Mouse (Mus musculus): ENCODE measurements around the gene Jazf1. TPM values are rescaled to one million over a fixed set of nuclear protein-coding genes. Genes with fewer than 3 reads are reported as not detected.

Jazf1 gene
- polyA plus RNA-seq, 1 experiment from 2014 or later: 15.6 TPM

- no peak for ATAC-seq (ENCODE audit: insufficient number of reproducible peaks, insufficient read depth, low FRiP score, low read depth)
- H3K9me3 ChIP-seq (ENCODE audit: control insufficient read depth, low read length): no peaks in the 10 kb centered on the region
- no peaks in the 10 kb centered on the region for H3K36me3 ChIP-seq (ENCODE audit: control insufficient read depth, insufficient read depth, low read length)
- no peaks in the 10 kb centered on the region for H3K27me3 ChIP-seq (ENCODE audit: control insufficient read depth, insufficient read depth, low read length)
- 92% methylated on average over 2 of the region's 2 CpGs for WGBS
- H3K4me1 ChIP-seq (ENCODE audit: control insufficient read depth in 2 of 2, insufficient read depth in 2 of 2, low read length in 2 of 2): peaks cover 3 to 13% of the 10 kb centered on the region in 2 experiments
- H3K27ac ChIP-seq (replicated peaks in 1 of 2; ENCODE audit: control insufficient read depth in 1 of 2, insufficient read depth in 1 of 2, low read depth in 2 of 2, low read length in 2 of 2): no peak overlapping the region
- H3K4me3 ChIP-seq (ENCODE audit: control insufficient read depth in 1 of 2, insufficient read depth in 1 of 2, low read depth in 1 of 2, low read length in 2 of 2): no peak overlapping the region
- no peak overlapping the region for H3K9ac ChIP-seq (ENCODE audit: low read length)
- no peak overlapping the region for H3K4me2 ChIP-seq (ENCODE audit: low read length)
Measured at GRCm38 (mm10) chr6:52846314-52846713, 222.1 kb downstream of the Jazf1 start.

- Histone ChIP-seq H3K36me3 (ENCODE audit: control insufficient read depth, insufficient read depth, low read length) (no peaks in the 10 kb centered on the region), H3K27ac (replicated peaks in 1 of 2; ENCODE audit: control insufficient read depth in 1 of 2, insufficient read depth in 1 of 2, low read depth in 2 of 2, low read length in 2 of 2) (no peak overlapping the region), H3K9me3 (ENCODE audit: control insufficient read depth, low read length) (no peaks in the 10 kb centered on the region), H3K4me1 (ENCODE audit: control insufficient read depth in 2 of 2, insufficient read depth in 2 of 2, low read length in 2 of 2) (peaks cover 10 to 17% of the 10 kb centered on the region in 2 experiments), H3K9ac (ENCODE audit: low read length) (no peak overlapping the region), H3K27me3 (ENCODE audit: control insufficient read depth, insufficient read depth, low read length) (no peaks in the 10 kb centered on the region), H3K4me3 (ENCODE audit: control insufficient read depth in 1 of 2, insufficient read depth in 1 of 2, low read depth in 1 of 2, low read length in 2 of 2) (no peak overlapping the region), H3K4me2 (ENCODE audit: low read length) (no peak overlapping the region)
- WGBS: 83% methylated on average over 3 of the region's 3 CpGs
- ATAC-seq (ENCODE audit: insufficient number of reproducible peaks, insufficient read depth, low FRiP score, low read depth): no peak
Measured at GRCm38 (mm10) chr6:52844741-52845140, 223.7 kb downstream of the Jazf1 start.

- H3K9ac ChIP-seq (ENCODE audit: low read length): no peak overlapping the region
- H3K36me3 ChIP-seq (ENCODE audit: control insufficient read depth, insufficient read depth, low read length): no peaks in the 10 kb centered on the region
- no peak overlapping the region for H3K4me2 ChIP-seq (ENCODE audit: low read length)
- H3K27ac ChIP-seq (replicated peaks in 1 of 2; ENCODE audit: control insufficient read depth in 1 of 2, insufficient read depth in 1 of 2, low read depth in 2 of 2, low read length in 2 of 2): no peak overlapping the region
- no peak overlapping the region for H3K4me3 ChIP-seq (ENCODE audit: control insufficient read depth in 1 of 2, insufficient read depth in 1 of 2, low read depth in 1 of 2, low read length in 2 of 2)
- H3K27me3 ChIP-seq (ENCODE audit: control insufficient read depth, insufficient read depth, low read length): no peaks in the 10 kb centered on the region
- 43% methylated on average over 4 of the region's 4 CpGs for WGBS
- no peaks in the 10 kb centered on the region for H3K9me3 ChIP-seq (ENCODE audit: control insufficient read depth, low read length)
- no peak for ATAC-seq (ENCODE audit: insufficient number of reproducible peaks, insufficient read depth, low FRiP score, low read depth)
- H3K4me1 ChIP-seq (ENCODE audit: control insufficient read depth in 2 of 2, insufficient read depth in 2 of 2, low read length in 2 of 2): peaks cover 12 to 20% of the 10 kb centered on the region in 2 experiments
Measured at GRCm38 (mm10) chr6:52843027-52843426, 225.4 kb downstream of the Jazf1 start.

GRCm38 (mm10) chr6:52842598-52842997, 225.8 kb downstream of the Jazf1 start:
- Histone ChIP-seq H3K36me3 (ENCODE audit: control insufficient read depth, insufficient read depth, low read length) (no peaks in the 10 kb centered on the region), H3K9me3 (ENCODE audit: control insufficient read depth, low read length) (no peaks in the 10 kb centered on the region), H3K4me1 (ENCODE audit: control insufficient read depth in 2 of 2, insufficient read depth in 2 of 2, low read length in 2 of 2) (peaks cover 12 to 20% of the 10 kb centered on the region in 2 experiments), H3K27me3 (ENCODE audit: control insufficient read depth, insufficient read depth, low read length) (no peaks in the 10 kb centered on the region), H3K4me2 (ENCODE audit: low read length) (no peak overlapping the region), H3K4me3 (ENCODE audit: control insufficient read depth in 1 of 2, insufficient read depth in 1 of 2, low read depth in 1 of 2, low read length in 2 of 2) (no peak overlapping the region), H3K9ac (ENCODE audit: low read length) (no peak overlapping the region), H3K27ac (replicated peaks in 1 of 2; ENCODE audit: control insufficient read depth in 1 of 2, insufficient read depth in 1 of 2, low read depth in 2 of 2, low read length in 2 of 2) (no peak overlapping the region)
- WGBS: 83% methylated on average over 6 of the region's 6 CpGs
- no peak for ATAC-seq (ENCODE audit: insufficient number of reproducible peaks, insufficient read depth, low FRiP score, low read depth)

GRCm38 (mm10) chr6:52841611-52842010, 226.8 kb downstream of the Jazf1 start:
- Histone ChIP-seq H3K27ac (replicated peaks in 1 of 2; ENCODE audit: control insufficient read depth in 1 of 2, insufficient read depth in 1 of 2, low read depth in 2 of 2, low read length in 2 of 2) (no peak overlapping the region), H3K9ac (ENCODE audit: low read length) (no peak overlapping the region), H3K4me2 (ENCODE audit: low read length) (peak overlapping the region; percentile 16; the same call in 1 of the 2 replicates), H3K27me3 (ENCODE audit: control insufficient read depth, insufficient read depth, low read length) (no peaks in the 10 kb centered on the region), H3K9me3 (ENCODE audit: control insufficient read depth, low read length) (no peaks in the 10 kb centered on the region), H3K4me3 (ENCODE audit: control insufficient read depth in 1 of 2, insufficient read depth in 1 of 2, low read depth in 1 of 2, low read length in 2 of 2) (no peak overlapping the region), H3K4me1 (ENCODE audit: control insufficient read depth in 2 of 2, insufficient read depth in 2 of 2, low read length in 2 of 2) (peaks cover 12 to 20% of the 10 kb centered on the region in 2 experiments), H3K36me3 (ENCODE audit: control insufficient read depth, insufficient read depth, low read length) (no peaks in the 10 kb centered on the region)
- WGBS: 75% methylated on average over 2 of the region's 2 CpGs
- ATAC-seq (ENCODE audit: insufficient number of reproducible peaks, insufficient read depth, low FRiP score, low read depth): no peak

GRCm38 (mm10) chr6:52840589-52841044, 227.8 kb downstream of the Jazf1 start:
- no peaks in the 10 kb centered on the region for H3K27me3 ChIP-seq (ENCODE audit: control insufficient read depth, insufficient read depth, low read length)
- H3K4me3 ChIP-seq (ENCODE audit: control insufficient read depth in 1 of 2, insufficient read depth in 1 of 2, low read depth in 1 of 2, low read length in 2 of 2): no peak overlapping the region
- H3K9ac ChIP-seq (ENCODE audit: low read length): no peak overlapping the region
- no peaks in the 10 kb centered on the region for H3K9me3 ChIP-seq (ENCODE audit: control insufficient read depth, low read length)
- 17% methylated on average over 9 of the region's 9 CpGs for WGBS
- peak overlapping the region in 1 of 2 experiments; percentile 28; a peak in 1 of 4 replicates for H3K27ac ChIP-seq (replicated peaks in 1 of 2; ENCODE audit: control insufficient read depth in 1 of 2, insufficient read depth in 1 of 2, low read depth in 2 of 2, low read length in 2 of 2)
- ATAC-seq (ENCODE audit: insufficient number of reproducible peaks, insufficient read depth, low FRiP score, low read depth): peak; percentile 64; the same call in 1 of the 2 replicates
- H3K4me1 ChIP-seq (ENCODE audit: control insufficient read depth in 2 of 2, insufficient read depth in 2 of 2, low read length in 2 of 2): peaks cover 12 to 20% of the 10 kb centered on the region in 2 experiments
- H3K36me3 ChIP-seq (ENCODE audit: control insufficient read depth, insufficient read depth, low read length): no peaks in the 10 kb centered on the region
- H3K4me2 ChIP-seq (ENCODE audit: low read length): no peak overlapping the region

GRCm38 (mm10) chr6:52838691-52839090, 229.7 kb downstream of the Jazf1 start:
- WGBS: 6% methylated on average over 8 of the region's 8 CpGs
- Histone ChIP-seq H3K4me2 (ENCODE audit: low read length) (no peak overlapping the region), H3K27ac (replicated peaks in 1 of 2; ENCODE audit: control insufficient read depth in 1 of 2, insufficient read depth in 1 of 2, low read depth in 2 of 2, low read length in 2 of 2) (no peak overlapping the region), H3K9ac (ENCODE audit: low read length) (no peak overlapping the region), H3K27me3 (ENCODE audit: control insufficient read depth, insufficient read depth, low read length) (no peaks in the 10 kb centered on the region), H3K4me1 (ENCODE audit: control insufficient read depth in 2 of 2, insufficient read depth in 2 of 2, low read length in 2 of 2) (peaks cover 12 to 20% of the 10 kb centered on the region in 2 experiments), H3K36me3 (ENCODE audit: control insufficient read depth, insufficient read depth, low read length) (no peaks in the 10 kb centered on the region), H3K9me3 (ENCODE audit: control insufficient read depth, low read length) (no peaks in the 10 kb centered on the region), H3K4me3 (ENCODE audit: control insufficient read depth in 1 of 2, insufficient read depth in 1 of 2, low read depth in 1 of 2, low read length in 2 of 2) (no peak overlapping the region)
- ATAC-seq (ENCODE audit: insufficient number of reproducible peaks, insufficient read depth, low FRiP score, low read depth): no peak; the same call in 1 of the 2 replicates

- no peak overlapping the region for H3K4me2 ChIP-seq (ENCODE audit: low read length)
- no peak for ATAC-seq (ENCODE audit: insufficient number of reproducible peaks, insufficient read depth, low FRiP score, low read depth)
- no peak overlapping the region for H3K4me3 ChIP-seq (ENCODE audit: control insufficient read depth in 1 of 2, insufficient read depth in 1 of 2, low read depth in 1 of 2, low read length in 2 of 2)
- no peak overlapping the region for H3K9ac ChIP-seq (ENCODE audit: low read length)
- H3K27me3 ChIP-seq (ENCODE audit: control insufficient read depth, insufficient read depth, low read length): no peaks in the 10 kb centered on the region
- H3K9me3 ChIP-seq (ENCODE audit: control insufficient read depth, low read length): no peaks in the 10 kb centered on the region
- H3K36me3 ChIP-seq (ENCODE audit: control insufficient read depth, insufficient read depth, low read length): no peaks in the 10 kb centered on the region
- H3K27ac ChIP-seq (replicated peaks in 1 of 2; ENCODE audit: control insufficient read depth in 1 of 2, insufficient read depth in 1 of 2, low read depth in 2 of 2, low read length in 2 of 2): no peak overlapping the region
- H3K4me1 ChIP-seq (ENCODE audit: control insufficient read depth in 2 of 2, insufficient read depth in 2 of 2, low read length in 2 of 2): peaks cover 12 to 20% of the 10 kb centered on the region in 2 experiments
- 70% methylated on average over 4 of the region's 4 CpGs for WGBS
Measured at GRCm38 (mm10) chr6:52837792-52838191, 230.6 kb downstream of the Jazf1 start.
